Mouse (Mus musculus): ENCODE measurements around the gene Hook2.

DNA sequence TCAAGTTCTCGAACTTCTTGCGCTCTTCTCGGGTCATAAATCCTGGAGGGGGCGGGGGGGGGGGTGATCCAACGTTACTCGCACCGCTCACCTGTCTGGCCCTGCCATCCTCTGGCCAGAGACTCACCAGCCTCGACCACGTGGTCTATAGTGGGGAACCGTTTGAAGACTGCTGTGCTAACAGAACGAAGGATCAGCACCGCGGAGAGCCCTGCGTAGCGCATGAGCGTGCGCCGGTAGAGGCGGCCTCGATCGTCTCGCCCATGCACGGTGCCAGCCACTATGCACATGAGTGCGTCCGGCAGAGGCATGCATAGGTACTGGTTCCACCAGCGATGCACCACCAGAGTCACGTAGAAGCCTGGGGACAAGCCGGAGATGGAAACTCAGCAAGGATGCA lies 20.8 kb downstream of the Hook2 start:
- TF ChIP-seq CTCF (IDR thresholded peaks at IDR 0.05; ENCODE audit: low read depth, low read length) (no peak), POLR2A (IDR thresholded peaks at IDR 0.05; ENCODE audit: borderline replicate concordance, low read depth, low read length) (no peak)
